Mouse (Mus musculus) ES-Bruce4 (cell line): ENCODE results near the gene Coro1c. TPM values are rescaled to one million over a fixed set of nuclear protein-coding genes. Genes with fewer than 3 reads are reported as not detected.
A peak's percentile ranks its signal among the peaks of the same experiment; 100 is the strongest.

Source experiments
- H3K27ac ChIP-seq: 2 replicates; pipeline ENCODE4 v1.5.1; 2012; ENCODE audit warnings: low read length, inconsistent platforms; ENCODE audit not compliant: insufficient read depth
- H3K27me3 ChIP-seq: 2 replicates; pipeline ENCODE4 v1.6.1; 2012; ENCODE audit warnings: mild to moderate bottlenecking, low read length, inconsistent platforms; ENCODE audit not compliant: control insufficient read depth, poor library complexity, insufficient read depth, severe bottlenecking
- H3K36me3 ChIP-seq: 2 replicates; pipeline ENCODE4 v1.6.1; 2012; ENCODE audit warnings: inconsistent platforms, mild to moderate bottlenecking, low read length, moderate library complexity; ENCODE audit not compliant: control insufficient read depth, poor library complexity, insufficient read depth, severe bottlenecking
- H3K4me1 ChIP-seq: one replicate; pipeline ENCODE4 v1.8.1; 2011; ENCODE audit warnings: low read length; ENCODE audit not compliant: control insufficient read depth, insufficient read depth
- H3K4me3 ChIP-seq: 2 replicates; pipeline ENCODE4 v1.5.1; 2011; ENCODE audit warnings: low read depth, mild to moderate bottlenecking, low read length
- H3K9ac ChIP-seq: 2 replicates; pipeline ENCODE4 v1.6.1; 2012; ENCODE audit warnings: low read depth, mild to moderate bottlenecking, inconsistent platforms; ENCODE audit not compliant: poor library complexity, severe bottlenecking
- H3K9me3 ChIP-seq: replicated peaks from 2 replicates; pipeline ENCODE4 v1.6.1; 2012; ENCODE audit warnings: mild to moderate bottlenecking, low read length, inconsistent platforms; ENCODE audit not compliant: control insufficient read depth, poor library complexity, insufficient read depth, severe bottlenecking
- CTCF ChIP-seq: IDR thresholded peaks from one replicate; pipeline ENCODE4 v1.8.1; 2011; ENCODE audit warnings: low read depth, low read length
- EP300 ChIP-seq: IDR thresholded peaks from 2 replicates; pipeline ENCODE4 v1.6.1; 2011; ENCODE audit warnings: low read depth, low read length; ENCODE audit not compliant: insufficient read depth
- POLR2A ChIP-seq: IDR thresholded peaks from one replicate; pipeline ENCODE4 v1.8.1; 2011; ENCODE audit warnings: low read length; ENCODE audit not compliant: insufficient read depth
- polyA plus RNA-seq: library from polyadenylated mRNA; stranded (reverse); fragments of >200 nt; gene quantifications from 2 replicates; pipeline ENCODE4 v1.2.4, GENCODE M21; 2011; ENCODE audit warnings: low read depth; ENCODE audit not compliant: missing spikeins, insufficient read depth, insufficient read length

Gene Coro1c
- polyA plus RNA-seq, 1 experiment: 174 TPM

- Histone ChIP-seq H3K9ac (no peak overlapping the region), H3K27me3 (no peaks in the 10 kb centered on the region), H3K27ac (peak overlapping the region; percentile 68), H3K4me1 (peaks cover 10% of the 10 kb centered on the region), H3K36me3 (no peaks in the 10 kb centered on the region), H3K9me3 (no peaks in the 10 kb centered on the region), H3K4me3 (no peak overlapping the region)
- TF ChIP-seq CTCF (no peak), POLR2A (no peak), EP300 (no peak)
Observed at GRCm38 (mm10) chr5:113871903-113872548, 36.5 kb downstream of the Coro1c start.

- peaks cover 5% of the 10 kb centered on the region for H3K4me1 ChIP-seq
- H3K9ac ChIP-seq: no peak overlapping the region
- no peak overlapping the region for H3K27ac ChIP-seq
Observed at GRCm38 (mm10) chr5:113870393-113871040, 38.0 kb downstream of the Coro1c start.

DNA sequence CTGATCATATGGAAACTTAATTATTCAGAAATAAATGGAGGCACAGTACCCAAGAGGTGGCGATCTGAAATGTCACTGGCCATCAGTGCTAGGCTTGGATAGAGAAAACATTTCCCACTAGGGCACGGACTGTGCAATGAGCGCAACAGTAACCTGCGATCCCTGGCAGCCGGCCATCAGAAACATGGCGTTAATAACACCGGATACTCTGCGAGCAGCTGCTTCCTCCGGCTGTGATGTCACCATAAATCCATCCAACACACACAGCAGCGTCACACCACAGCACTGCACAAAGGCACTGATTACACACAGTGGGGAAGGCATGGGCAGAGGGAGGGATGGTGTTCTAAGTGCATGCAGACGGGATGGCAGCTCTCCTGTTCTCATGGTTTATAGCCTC, 39.4 kb downstream of the Coro1c start:
- no peak overlapping the region for H3K27ac ChIP-seq
- TF ChIP-seq CTCF (no peak), POLR2A (no peak), EP300 (no peak)
- peaks cover 4% of the 10 kb centered on the region for H3K4me1 ChIP-seq
- no peak overlapping the region for H3K9ac ChIP-seq
- no peaks in the 10 kb centered on the region for H3K36me3 ChIP-seq
- H3K4me3 ChIP-seq: no peak overlapping the region
- H3K27me3 ChIP-seq: no peaks in the 10 kb centered on the region
- no peaks in the 10 kb centered on the region for H3K9me3 ChIP-seq

More at GRCm38 (mm10) chr5:113870393-113871040, 38.0 kb downstream of the Coro1c start:
- TF ChIP-seq POLR2A: no peak
- Histone ChIP-seq H3K9me3 (no peaks in the 10 kb centered on the region), H3K36me3 (no peaks in the 10 kb centered on the region), H3K27me3 (no peaks in the 10 kb centered on the region), H3K4me3 (no peak overlapping the region)

- Histone ChIP-seq H3K9ac (no peak overlapping the region), H3K27me3 (no peaks in the 10 kb centered on the region), H3K4me3 (no peak overlapping the region), H3K36me3 (no peaks in the 10 kb centered on the region), H3K27ac (no peak overlapping the region), H3K9me3 (no peaks in the 10 kb centered on the region), H3K4me1 (peaks cover 1% of the 10 kb centered on the region)
- no peak for TF ChIP-seq POLR2A
- TF ChIP-seq EP300: no peak
- TF ChIP-seq CTCF: no peak
Observed at GRCm38 (mm10) chr5:113864992-113865391, 43.6 kb downstream of the Coro1c start.

DNA sequence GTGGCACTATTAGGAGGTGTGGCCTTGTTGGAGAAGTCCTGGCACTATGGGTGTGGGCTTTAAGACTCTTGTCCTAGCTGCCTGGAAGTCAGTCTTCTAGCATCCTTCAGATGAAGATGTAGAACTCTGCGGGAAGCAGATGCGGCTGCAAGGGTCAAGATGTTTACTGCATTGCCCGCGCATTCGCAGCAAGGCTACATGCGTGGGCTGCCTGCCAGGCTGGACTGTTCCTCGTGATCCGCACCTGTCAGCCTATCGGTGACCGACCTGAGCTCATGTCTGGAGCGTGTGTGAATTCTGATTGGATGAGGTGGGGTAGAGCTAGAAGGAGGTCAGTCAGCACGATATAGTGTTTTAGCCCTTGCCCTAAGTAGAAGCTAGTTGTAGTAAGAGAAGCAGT, 44.6 kb downstream of the Coro1c start:
- Histone ChIP-seq H3K9me3 (no peaks in the 10 kb centered on the region), H3K27me3 (no peaks in the 10 kb centered on the region), H3K27ac (no peak overlapping the region), H3K4me1 (peaks cover 1% of the 10 kb centered on the region), H3K36me3 (no peaks in the 10 kb centered on the region), H3K9ac (no peak overlapping the region), H3K4me3 (no peak overlapping the region)
- TF ChIP-seq POLR2A: no peak
- no peak for TF ChIP-seq EP300
- no peak for TF ChIP-seq CTCF

- H3K9me3 ChIP-seq: no peaks in the 10 kb centered on the region
- no peak overlapping the region for H3K4me3 ChIP-seq
- H3K4me1 ChIP-seq: peaks cover 1% of the 10 kb centered on the region
- no peak overlapping the region for H3K27ac ChIP-seq
- H3K36me3 ChIP-seq: no peaks in the 10 kb centered on the region
- H3K9ac ChIP-seq: no peak overlapping the region
- TF ChIP-seq CTCF (no peak), POLR2A (no peak), EP300 (no peak)
- no peaks in the 10 kb centered on the region for H3K27me3 ChIP-seq
Observed at GRCm38 (mm10) chr5:113862418-113862817, 46.1 kb downstream of the Coro1c start.
